Mouse (Mus musculus): ENCODE data around the gene Dab2ip. TPM values are rescaled to one million over a fixed set of nuclear protein-coding genes. Genes with fewer than 3 reads are reported as not detected.

Dab2ip gene
- polyA plus RNA-seq, 1 experiment from 2014 or later: 48.4 TPM

- Histone ChIP-seq H3K4me1 (replicated peaks; ENCODE audit: control insufficient read depth, insufficient read depth, low read length) (peaks cover 13% of the 10 kb centered on the region), H3K27me3 (ENCODE audit: control insufficient read depth, insufficient read depth, low read length) (no peaks in the 10 kb centered on the region), H3K27ac (no peak overlapping the region), H3K9ac (no peak overlapping the region), H3K36me3 (replicated peaks; ENCODE audit: control insufficient read depth, insufficient read depth) (no peaks in the 10 kb centered on the region), H3K9me3 (ENCODE audit: control insufficient read depth, low read length) (no peaks in the 10 kb centered on the region), H3K4me2 (replicated peaks) (no peak overlapping the region), H3K4me3 (replicated peaks; ENCODE audit: low read length) (no peak overlapping the region)
- WGBS: 88% methylated on average over 5 of the region's 8 CpGs
- no peak for DNase-seq (ENCODE audit: low spot score)
- no peak for ATAC-seq (ENCODE audit: low FRiP score)
These were observed 71.1 kb downstream of the Dab2ip start for GRCm38 (mm10) chr2:35629126-35629525.

- H3K9ac ChIP-seq: no peak overlapping the region
- H3K27ac ChIP-seq: no peak overlapping the region
- H3K4me2 ChIP-seq (replicated peaks): no peak overlapping the region
- peaks cover 10% of the 10 kb centered on the region; the same call in 1 of the 2 replicates for H3K4me1 ChIP-seq (replicated peaks; ENCODE audit: control insufficient read depth, insufficient read depth, low read length)
- no peaks in the 10 kb centered on the region for H3K27me3 ChIP-seq (ENCODE audit: control insufficient read depth, insufficient read depth, low read length)
- no peak overlapping the region for H3K4me3 ChIP-seq (replicated peaks; ENCODE audit: low read length)
- 86% methylated on average over 4 of the region's 4 CpGs for WGBS
- ATAC-seq (ENCODE audit: low FRiP score) (no peak), DNase-seq (ENCODE audit: low spot score) (no peak)
- no peaks in the 10 kb centered on the region for H3K9me3 ChIP-seq (ENCODE audit: control insufficient read depth, low read length)
- H3K36me3 ChIP-seq (replicated peaks; ENCODE audit: control insufficient read depth, insufficient read depth): no peaks in the 10 kb centered on the region
These were observed 75.3 kb downstream of the Dab2ip start for GRCm38 (mm10) chr2:35633392-35633791.

DNA sequence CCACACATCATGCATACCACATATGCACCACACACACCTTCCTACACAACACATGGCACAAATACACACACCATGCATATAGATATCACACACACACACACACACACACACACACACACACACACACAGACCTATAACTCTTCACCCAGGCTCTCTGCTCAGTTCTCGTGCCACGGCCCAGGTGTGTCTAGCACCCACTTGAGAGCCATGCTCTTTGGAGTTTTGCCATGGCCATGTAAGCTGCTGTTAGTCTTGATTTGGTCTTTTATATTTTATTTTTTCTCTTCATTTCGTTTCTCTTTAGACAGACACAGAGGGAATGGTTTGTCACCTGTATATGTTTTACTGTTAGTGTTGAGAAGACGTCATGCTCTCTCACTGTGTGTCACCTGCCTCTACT, 76.9 kb downstream of the Dab2ip start:
- Histone ChIP-seq H3K27ac (no peak overlapping the region), H3K9ac (no peak overlapping the region), H3K9me3 (ENCODE audit: control insufficient read depth, low read length) (no peaks in the 10 kb centered on the region), H3K4me1 (replicated peaks; ENCODE audit: control insufficient read depth, insufficient read depth, low read length) (peaks cover 14% of the 10 kb centered on the region), H3K4me3 (replicated peaks; ENCODE audit: low read length) (no peak overlapping the region), H3K36me3 (replicated peaks; ENCODE audit: control insufficient read depth, insufficient read depth) (no peaks in the 10 kb centered on the region), H3K27me3 (ENCODE audit: control insufficient read depth, insufficient read depth, low read length) (no peaks in the 10 kb centered on the region), H3K4me2 (replicated peaks) (no peak overlapping the region)
- 95% methylated on average over 4 of the region's 4 CpGs for WGBS
- ATAC-seq (ENCODE audit: low FRiP score) (no peak), DNase-seq (ENCODE audit: low spot score) (no peak)

DNA sequence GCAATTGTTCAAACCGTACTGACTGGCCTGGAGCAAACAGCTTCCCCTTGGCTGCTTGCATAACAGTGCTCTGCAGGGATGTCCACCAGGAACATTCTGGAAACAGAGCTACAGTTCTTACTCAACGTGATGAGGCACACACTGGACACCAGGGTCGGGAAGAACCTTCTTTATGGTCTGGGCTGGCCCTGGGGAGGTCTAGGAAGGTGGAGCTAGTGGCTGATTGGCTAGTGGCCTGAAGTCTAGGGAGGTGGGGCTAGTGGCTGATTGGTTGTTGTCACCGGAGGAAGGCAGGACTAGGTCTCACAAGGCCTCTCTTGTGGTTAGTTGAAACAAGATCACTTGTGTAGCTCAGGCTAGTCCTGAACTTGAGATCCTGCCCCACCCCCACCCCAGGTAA, 77.5 kb downstream of the Dab2ip start:
- no peaks in the 10 kb centered on the region for H3K9me3 ChIP-seq (ENCODE audit: control insufficient read depth, low read length)
- DNase-seq (ENCODE audit: low spot score): no peak
- no peak overlapping the region for H3K4me3 ChIP-seq (replicated peaks; ENCODE audit: low read length)
- no peak for ATAC-seq (ENCODE audit: low FRiP score)
- WGBS: 72% methylated on average over 4 of the region's 4 CpGs
- H3K4me2 ChIP-seq (replicated peaks): no peak overlapping the region
- H3K4me1 ChIP-seq (replicated peaks; ENCODE audit: control insufficient read depth, insufficient read depth, low read length): peaks cover 14% of the 10 kb centered on the region
- no peaks in the 10 kb centered on the region for H3K27me3 ChIP-seq (ENCODE audit: control insufficient read depth, insufficient read depth, low read length)
- H3K36me3 ChIP-seq (replicated peaks; ENCODE audit: control insufficient read depth, insufficient read depth): no peaks in the 10 kb centered on the region
- H3K9ac ChIP-seq: no peak overlapping the region
- H3K27ac ChIP-seq: no peak overlapping the region

DNA sequence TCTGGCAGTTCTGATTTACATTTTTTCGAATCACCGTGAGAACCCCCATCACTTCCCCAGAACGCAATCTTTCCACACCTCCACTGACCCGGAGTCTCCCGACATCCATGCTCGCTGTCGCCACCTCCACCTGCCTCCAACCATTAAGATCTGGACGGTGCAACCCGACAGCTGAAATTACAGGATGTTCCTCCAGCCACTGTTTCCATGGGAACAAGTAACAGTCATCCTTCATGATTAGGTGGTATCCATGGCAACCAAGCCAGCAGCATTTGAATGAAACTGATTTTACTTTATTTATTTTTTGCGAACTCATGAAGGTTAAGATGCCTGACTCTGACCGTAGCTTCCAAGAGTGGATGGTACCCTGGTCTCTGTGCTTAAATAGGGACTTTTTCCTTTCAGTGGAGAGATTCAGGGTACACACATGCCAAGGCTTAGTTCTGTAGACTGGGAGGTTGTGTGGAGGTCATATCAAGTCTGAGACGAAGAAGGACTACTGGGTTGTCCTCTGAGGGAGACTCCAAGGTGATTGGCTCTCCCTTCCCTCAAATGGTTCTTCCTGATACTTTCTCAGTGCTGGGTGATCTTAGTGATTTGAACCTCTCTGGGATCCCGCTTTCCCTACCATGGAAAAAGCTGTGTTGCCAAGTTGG, 79.9 kb downstream of the Dab2ip start:
- 40% methylated on average over 13 of the region's 13 CpGs for WGBS
- no peak overlapping the region for H3K9ac ChIP-seq
- H3K4me3 ChIP-seq (replicated peaks; ENCODE audit: low read length): no peak overlapping the region
- no peaks in the 10 kb centered on the region for H3K36me3 ChIP-seq (replicated peaks; ENCODE audit: control insufficient read depth, insufficient read depth)
- no peaks in the 10 kb centered on the region for H3K27me3 ChIP-seq (ENCODE audit: control insufficient read depth, insufficient read depth, low read length)
- DNase-seq (ENCODE audit: low spot score) (peak; percentile 79), ATAC-seq (ENCODE audit: low FRiP score) (peak; percentile 73; the same call in 1 of the 2 replicates)
- no peak overlapping the region for H3K4me2 ChIP-seq (replicated peaks)
- H3K27ac ChIP-seq: peak overlapping the region; percentile 69
- H3K4me1 ChIP-seq (replicated peaks; ENCODE audit: control insufficient read depth, insufficient read depth, low read length): peaks cover 14% of the 10 kb centered on the region
- no peaks in the 10 kb centered on the region for H3K9me3 ChIP-seq (ENCODE audit: control insufficient read depth, low read length)

DNA sequence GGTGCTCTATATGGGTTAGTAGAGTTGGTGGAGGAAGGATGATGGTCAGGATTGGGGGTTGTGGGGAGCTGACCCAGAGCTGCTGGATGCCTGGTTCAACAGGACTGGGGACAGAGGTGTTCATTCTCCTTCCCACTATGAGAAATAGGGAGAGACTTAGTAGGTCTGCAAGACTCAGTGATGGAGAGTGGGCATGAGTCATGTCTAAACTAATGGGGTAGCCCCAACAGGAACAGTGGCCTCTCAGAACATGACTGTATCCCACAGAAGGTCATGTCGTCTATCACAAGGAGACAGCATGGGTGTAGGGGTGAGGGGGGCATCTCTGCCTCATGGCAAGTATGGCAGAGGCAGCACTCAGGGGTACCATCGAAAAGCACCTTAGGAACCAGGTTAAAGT, 81.7 kb downstream of the Dab2ip start:
- no peak overlapping the region for H3K27ac ChIP-seq
- H3K9me3 ChIP-seq (ENCODE audit: control insufficient read depth, low read length): no peaks in the 10 kb centered on the region
- no peak overlapping the region for H3K4me3 ChIP-seq (replicated peaks; ENCODE audit: low read length)
- ATAC-seq (ENCODE audit: low FRiP score) (no peak), DNase-seq (ENCODE audit: low spot score) (no peak)
- H3K4me1 ChIP-seq (replicated peaks; ENCODE audit: control insufficient read depth, insufficient read depth, low read length): peaks cover 14% of the 10 kb centered on the region
- no peak overlapping the region for H3K9ac ChIP-seq
- WGBS: 95% methylated on average over 2 of the region's 2 CpGs
- H3K4me2 ChIP-seq (replicated peaks): no peak overlapping the region
- H3K27me3 ChIP-seq (ENCODE audit: control insufficient read depth, insufficient read depth, low read length): no peaks in the 10 kb centered on the region
- H3K36me3 ChIP-seq (replicated peaks; ENCODE audit: control insufficient read depth, insufficient read depth): no peaks in the 10 kb centered on the region

DNA sequence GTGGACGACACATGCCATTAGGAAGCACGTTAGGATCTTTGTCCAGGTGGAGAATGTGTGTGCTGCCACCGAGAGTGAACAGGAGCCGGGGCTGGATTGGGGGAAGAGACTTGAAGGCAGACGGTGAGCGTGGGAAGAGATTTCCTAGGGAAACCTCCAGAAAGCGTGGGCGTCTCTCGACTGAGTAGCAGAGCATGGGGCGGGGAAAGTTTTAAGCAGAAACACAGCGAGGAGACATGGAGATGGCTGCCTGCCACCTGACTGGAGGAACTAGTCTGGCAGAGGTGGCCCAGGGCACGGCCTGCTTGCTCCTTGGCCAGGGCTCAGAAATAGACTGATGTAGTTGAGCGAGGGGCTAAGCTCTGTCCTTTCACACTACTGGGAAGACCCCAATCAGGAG, 82.5 kb downstream of the Dab2ip start:
- Histone ChIP-seq H3K4me3 (replicated peaks; ENCODE audit: low read length) (no peak overlapping the region), H3K27ac (no peak overlapping the region), H3K4me2 (replicated peaks) (no peak overlapping the region), H3K9ac (no peak overlapping the region), H3K36me3 (replicated peaks; ENCODE audit: control insufficient read depth, insufficient read depth) (no peaks in the 10 kb centered on the region), H3K4me1 (replicated peaks; ENCODE audit: control insufficient read depth, insufficient read depth, low read length) (peaks cover 14% of the 10 kb centered on the region), H3K9me3 (ENCODE audit: control insufficient read depth, low read length) (no peaks in the 10 kb centered on the region), H3K27me3 (ENCODE audit: control insufficient read depth, insufficient read depth, low read length) (no peaks in the 10 kb centered on the region)
- ATAC-seq (ENCODE audit: low FRiP score): no peak
- DNase-seq (ENCODE audit: low spot score): no peak
- 77% methylated on average over 13 of the region's 13 CpGs for WGBS

DNA sequence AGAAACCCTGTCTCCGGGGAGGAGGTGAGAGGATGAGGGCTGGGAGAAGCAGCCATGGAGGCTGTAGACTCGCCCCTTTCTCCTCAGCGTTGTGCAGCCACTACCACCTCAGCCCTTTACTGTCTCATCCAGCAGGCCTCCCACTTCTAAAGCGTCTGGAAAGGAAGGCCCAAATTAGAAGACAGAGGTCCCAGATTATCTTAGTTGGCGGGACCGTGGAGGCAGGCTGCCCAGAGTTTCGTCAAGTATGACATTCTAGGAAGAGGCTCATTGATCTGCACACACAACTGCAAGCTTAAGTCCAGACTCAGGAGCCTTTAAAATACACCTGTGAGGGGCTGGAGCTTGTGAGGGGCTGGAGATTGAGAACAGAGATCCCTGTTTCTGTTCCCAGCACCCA, 84.2 kb downstream of the Dab2ip start:
- Histone ChIP-seq H3K9ac (no peak overlapping the region), H3K27me3 (ENCODE audit: control insufficient read depth, insufficient read depth, low read length) (no peaks in the 10 kb centered on the region), H3K4me2 (replicated peaks) (no peak overlapping the region), H3K4me3 (replicated peaks; ENCODE audit: low read length) (no peak overlapping the region), H3K36me3 (replicated peaks; ENCODE audit: control insufficient read depth, insufficient read depth) (no peaks in the 10 kb centered on the region), H3K4me1 (replicated peaks; ENCODE audit: control insufficient read depth, insufficient read depth, low read length) (peaks cover 14% of the 10 kb centered on the region), H3K9me3 (ENCODE audit: control insufficient read depth, low read length) (no peaks in the 10 kb centered on the region), H3K27ac (no peak overlapping the region)
- DNase-seq (ENCODE audit: low spot score) (no peak), ATAC-seq (ENCODE audit: low FRiP score) (no peak)
- 90% methylated on average over 7 of the region's 7 CpGs for WGBS

- Histone ChIP-seq H3K9ac (no peak overlapping the region), H3K4me3 (replicated peaks; ENCODE audit: low read length) (no peak overlapping the region), H3K4me2 (replicated peaks) (no peak overlapping the region), H3K27me3 (ENCODE audit: control insufficient read depth, insufficient read depth, low read length) (no peaks in the 10 kb centered on the region), H3K9me3 (ENCODE audit: control insufficient read depth, low read length) (no peaks in the 10 kb centered on the region), H3K4me1 (replicated peaks; ENCODE audit: control insufficient read depth, insufficient read depth, low read length) (no peaks in the 10 kb centered on the region), H3K36me3 (replicated peaks; ENCODE audit: control insufficient read depth, insufficient read depth) (no peaks in the 10 kb centered on the region), H3K27ac (no peak overlapping the region)
- no peak for DNase-seq (ENCODE audit: low spot score)
- 92% methylated on average over 8 of the region's 8 CpGs for WGBS
- ATAC-seq (ENCODE audit: low FRiP score): no peak
These were observed 88.5 kb downstream of the Dab2ip start for GRCm38 (mm10) chr2:35646553-35646952.

DNA sequence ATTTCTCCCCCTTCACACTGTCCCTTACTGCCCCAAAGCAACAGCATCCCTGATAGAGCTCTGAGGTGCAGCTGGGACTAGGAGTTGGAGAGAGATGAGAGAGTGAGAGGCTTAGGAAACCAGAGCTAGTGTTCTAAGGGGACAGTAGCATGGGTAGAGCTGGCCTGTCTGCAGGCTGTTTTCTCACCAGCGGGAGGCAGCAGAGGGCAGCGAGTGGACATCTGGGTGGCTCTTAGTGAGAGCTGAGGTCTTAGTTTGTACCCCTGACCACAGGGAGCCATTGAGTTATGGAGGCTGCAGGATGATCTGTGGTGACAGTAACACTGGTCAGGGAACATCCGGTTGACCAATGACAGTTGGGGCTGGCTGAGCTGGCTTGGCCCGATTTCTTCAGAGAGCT, 91.6 kb downstream of the Dab2ip start:
- H3K9ac ChIP-seq: no peak overlapping the region
- no peaks in the 10 kb centered on the region for H3K27me3 ChIP-seq (ENCODE audit: control insufficient read depth, insufficient read depth, low read length)
- 33% methylated on average over 4 of the region's 4 CpGs for WGBS
- no peak overlapping the region for H3K4me2 ChIP-seq (replicated peaks)
- H3K4me1 ChIP-seq (replicated peaks; ENCODE audit: control insufficient read depth, insufficient read depth, low read length): no peaks in the 10 kb centered on the region
- DNase-seq (ENCODE audit: low spot score) (peak; percentile 75), ATAC-seq (ENCODE audit: low FRiP score) (peak; percentile 57; the same call in 1 of the 2 replicates)
- H3K4me3 ChIP-seq (replicated peaks; ENCODE audit: low read length): no peak overlapping the region
- no peaks in the 10 kb centered on the region for H3K36me3 ChIP-seq (replicated peaks; ENCODE audit: control insufficient read depth, insufficient read depth)
- no peak overlapping the region for H3K27ac ChIP-seq
- H3K9me3 ChIP-seq (ENCODE audit: control insufficient read depth, low read length): no peaks in the 10 kb centered on the region
